Mouse (Mus musculus) limb, embryonic 14.5 days (tissue): ENCODE results near the gene Nfatc2. TPM values are rescaled to one million over a fixed set of nuclear protein-coding genes. Genes with fewer than 3 reads are reported as not detected.
A peak's percentile ranks its signal among the peaks of the same experiment; 100 is the strongest.

Experiments used
- ATAC-seq: fragments of 200-750 bp; cut with Nextera tagmentation; 2 replicates; pipeline ENCODE4 v1.8.0; 2017; ENCODE audit warnings: low read depth, moderate number of reproducible peaks, moderate TSS enrichment; ENCODE audit not compliant: low FRiP score
- DNase-seq: peaks from one replicate; pipeline ENCODE4 v3.0.0-alpha.2; 2015; ENCODE audit warnings: low spot score
- H3K27ac ChIP-seq: fragments of 300-500 bp; sonication (generic); replicated peaks from 2 replicates; pipeline ENCODE4 v1.5.1; 2014; ENCODE audit warnings: low read depth, mild to moderate bottlenecking, low read length, moderate library complexity, mixed read lengths
- H3K27me3 ChIP-seq: fragments of 300-500 bp; sonication (generic); 2 replicates; pipeline ENCODE4 v1.6.1; 2014; ENCODE audit warnings: low read length, mixed read lengths; ENCODE audit not compliant: control insufficient read depth, insufficient read depth
- H3K36me3 ChIP-seq: fragments of 300-500 bp; sonication (generic); 2 replicates; pipeline ENCODE4 v1.6.1; 2014; ENCODE audit warnings: mild to moderate bottlenecking, low read length, moderate library complexity, mixed read lengths; ENCODE audit not compliant: control insufficient read depth, insufficient read depth
- H3K4me1 ChIP-seq: fragments of 300-500 bp; sonication (generic); 2 replicates; pipeline ENCODE4 v1.6.1; 2014; ENCODE audit warnings: antibody characterized with exemption, low read length, mixed read lengths; ENCODE audit not compliant: control insufficient read depth, insufficient read depth
- H3K4me2 ChIP-seq: fragments of 300-500 bp; sonication (generic); replicated peaks from 2 replicates; pipeline ENCODE4 v1.6.1; 2014; ENCODE audit warnings: low read depth, mild to moderate bottlenecking, low read length, moderate library complexity; ENCODE audit not compliant: severe bottlenecking
- H3K4me3 ChIP-seq: fragments of 300-500 bp; sonication (generic); replicated peaks from 2 replicates; pipeline ENCODE4 v1.5.1; 2014; ENCODE audit warnings: low read length
- H3K9ac ChIP-seq: fragments of 300-500 bp; sonication (generic); 2 replicates; pipeline ENCODE4 v1.6.1; 2014; ENCODE audit warnings: mild to moderate bottlenecking, low read depth, low read length, moderate library complexity; ENCODE audit not compliant: severe bottlenecking
- H3K9me3 ChIP-seq: fragments of 300-500 bp; sonication (generic); 2 replicates; pipeline ENCODE4 v1.6.1; 2016; ENCODE audit warnings: low read length; ENCODE audit not compliant: control insufficient read depth
- POLR2A ChIP-seq: fragments of 200-500 bp; IDR thresholded peaks from 2 replicates; pipeline ENCODE4 v1.8.0; 2012; ENCODE audit warnings: inconsistent platforms, mild to moderate bottlenecking, moderate library complexity, borderline replicate concordance; ENCODE audit not compliant: insufficient read depth, insufficient read length; ENCODE audit errors: extremely low read depth
- WGBS: fragments of 180-500 bp; shearing (Covaris S2); extraction: QIAGEN DNeasy Blood & Tissue Kit; methylation state at CpG from one replicate; pipeline ENCODE4 v1.1.7; 2014; 5-methylcytosine and 5-hydroxymethylcytosine counted together
- polyA plus RNA-seq, 2 experiments: library from polyadenylated mRNA; depleted of rRNA in 1 of 2; stranded (reverse) in 1 of 2; unstranded in 1 of 2; fragments of >200 nt; fragmentation: Nextera tagmentation in 1 of 2; extraction: Ambion mirVana in 1 of 2; gene quantifications; 2 replicates each; pipeline versions ENCODE4 v1.2.1 to v1.2.3; 2012 to 2014

The Nfatc2 gene
- polyA plus RNA-seq, 2 experiments = 9.0 to 9.4 TPM

DNA sequence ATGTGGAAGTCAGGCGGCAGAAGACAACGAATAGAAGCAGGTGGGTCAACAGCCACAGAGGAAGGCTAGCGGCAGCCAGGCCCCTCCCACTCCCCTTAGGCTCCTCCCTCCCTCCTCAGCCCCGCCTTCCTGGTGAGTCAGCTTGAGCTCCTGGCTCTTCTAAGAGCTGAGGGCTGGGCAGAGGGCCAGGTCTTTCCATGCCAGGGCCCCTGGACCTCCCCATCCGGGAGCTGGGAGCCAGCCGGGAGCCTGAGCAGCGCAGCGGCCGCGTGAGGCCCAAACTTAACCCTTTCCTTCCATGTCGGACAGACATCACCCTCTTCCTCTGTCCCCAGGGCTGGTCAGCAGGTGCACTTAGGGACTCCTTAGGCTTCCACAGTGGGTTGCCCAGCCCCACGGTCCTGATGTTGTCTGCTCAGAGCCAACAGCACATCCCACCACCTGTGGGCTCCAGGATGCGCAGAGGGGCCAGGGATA is 76.5 kb downstream of the Nfatc2 start:
- DNase-seq = peak; percentile 97
- ATAC-seq = peak; percentile 89
- Histone ChIP-seq H3K4me2 (peak overlapping the region; percentile 52), H3K4me3 (no peak overlapping the region), H3K27me3 (no peaks in the 10 kb centered on the region), H3K9me3 (no peaks in the 10 kb centered on the region), H3K27ac (peak overlapping the region; percentile 68), H3K9ac (peak overlapping the region; percentile 34), H3K36me3 (no peaks in the 10 kb centered on the region; the same call in 1 of the 2 replicates), H3K4me1 (peaks cover 29% of the 10 kb centered on the region)
- TF ChIP-seq POLR2A = no peak
- 4% methylated on average over 13 of the region's 13 CpGs for WGBS

DNA sequence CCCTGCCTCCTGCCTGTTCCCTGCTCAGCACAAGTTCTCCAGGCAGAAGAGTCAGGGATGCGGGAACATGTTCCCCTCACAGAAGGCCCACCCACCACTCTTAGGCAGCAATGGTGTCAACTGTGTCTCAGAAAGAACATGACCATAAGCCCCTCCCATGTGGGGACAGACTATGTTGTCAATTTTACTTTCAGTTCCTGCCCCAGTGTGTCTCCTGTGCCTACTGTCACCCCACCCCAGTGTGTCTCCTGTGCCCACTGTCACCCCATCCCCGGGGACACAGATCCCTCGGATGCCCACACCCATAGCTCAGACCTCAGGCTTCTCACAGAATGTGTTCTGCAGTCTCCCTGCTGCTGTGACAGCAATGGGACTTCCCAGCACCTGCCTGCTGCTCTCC is 79.2 kb downstream of the Nfatc2 start:
- Histone ChIP-seq H3K36me3 (no peaks in the 10 kb centered on the region; the same call in 1 of the 2 replicates), H3K4me3 (no peak overlapping the region), H3K4me1 (peaks cover 21% of the 10 kb centered on the region), H3K27ac (no peak overlapping the region), H3K9me3 (no peaks in the 10 kb centered on the region), H3K4me2 (no peak overlapping the region), H3K27me3 (no peaks in the 10 kb centered on the region), H3K9ac (no peak overlapping the region)
- TF ChIP-seq POLR2A = no peak
- 84% methylated on average over 3 of the region's 3 CpGs for WGBS
- DNase-seq = no peak
- no peak for ATAC-seq

DNA sequence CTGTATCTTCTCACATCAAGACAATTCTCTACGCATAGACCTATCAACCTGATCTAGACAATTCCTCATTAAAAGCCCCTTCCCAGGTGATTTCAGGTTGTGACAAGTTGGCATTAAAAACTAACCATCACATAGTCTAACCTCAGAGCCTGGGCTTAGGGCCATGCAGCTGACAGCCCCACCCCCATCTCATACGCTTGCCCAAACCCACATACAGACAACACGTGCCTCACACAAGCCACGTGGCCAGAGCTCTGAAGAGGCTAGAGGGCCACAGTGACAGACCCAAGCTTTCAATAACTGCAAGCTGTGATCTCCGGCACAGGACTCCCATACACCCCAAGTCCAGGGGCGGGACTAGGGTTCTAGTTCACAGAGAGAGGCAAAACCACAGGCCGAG is 80.7 kb downstream of the Nfatc2 start:
- ATAC-seq = no peak
- no peak for TF ChIP-seq POLR2A
- no peak overlapping the region for H3K4me2 ChIP-seq
- DNase-seq = no peak
- H3K4me3 ChIP-seq = no peak overlapping the region
- H3K4me1 ChIP-seq = peaks cover 11% of the 10 kb centered on the region
- H3K9me3 ChIP-seq = no peaks in the 10 kb centered on the region
- H3K9ac ChIP-seq = no peak overlapping the region
- H3K36me3 ChIP-seq = no peaks in the 10 kb centered on the region; the same call in 1 of the 2 replicates
- H3K27ac ChIP-seq = no peak overlapping the region
- H3K27me3 ChIP-seq = no peaks in the 10 kb centered on the region
- 88% methylated on average over 7 of the region's 7 CpGs for WGBS

DNA sequence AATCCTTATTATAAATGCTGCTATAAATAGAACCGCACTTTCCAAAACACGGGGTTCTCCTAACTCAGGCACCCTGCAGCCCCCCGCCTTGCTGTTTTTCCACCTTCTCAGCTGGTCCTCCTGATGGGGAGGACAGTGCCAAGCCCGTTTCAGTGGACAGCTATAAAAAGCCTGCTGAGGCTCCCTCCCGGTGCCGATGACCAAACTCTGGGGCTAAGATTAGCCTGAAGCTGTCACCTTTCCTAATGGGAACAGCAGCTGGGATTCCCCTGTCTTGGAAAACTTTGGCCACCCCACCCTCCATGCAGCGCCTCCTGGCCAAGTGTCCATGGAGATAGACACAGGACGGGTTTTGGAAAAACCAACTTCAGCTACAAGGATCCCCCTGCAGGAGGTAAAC is 81.9 kb downstream of the Nfatc2 start:
- DNase-seq = no peak
- WGBS = 64% methylated on average over 8 of the region's 8 CpGs
- no peak for ATAC-seq

DNA sequence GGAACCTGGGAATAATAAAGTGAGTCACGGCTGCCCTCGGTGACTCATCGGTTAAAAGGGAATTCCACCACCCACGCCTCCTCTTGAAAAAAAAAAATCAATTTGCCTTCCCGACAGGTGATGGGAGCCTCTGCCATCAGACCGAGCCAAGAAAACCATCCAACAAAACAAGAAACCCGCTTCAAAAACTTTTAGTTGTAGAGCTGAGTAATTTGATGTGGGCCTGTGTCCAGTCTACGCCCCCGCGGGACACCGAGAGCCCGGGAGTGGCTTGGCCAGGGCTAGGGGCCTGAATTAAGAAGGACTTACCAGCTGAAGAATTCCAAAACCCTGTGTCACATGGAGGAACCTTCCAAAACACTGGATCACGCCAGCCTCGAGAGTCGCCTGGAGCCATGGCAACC is 83.2 kb downstream of the Nfatc2 start:
- Histone ChIP-seq H3K9ac (no peak overlapping the region), H3K4me2 (no peak overlapping the region), H3K36me3 (peaks cover 3% of the 10 kb centered on the region; the same call in 1 of the 2 replicates), H3K4me1 (no peaks in the 10 kb centered on the region), H3K27me3 (no peaks in the 10 kb centered on the region), H3K9me3 (no peaks in the 10 kb centered on the region), H3K4me3 (no peak overlapping the region), H3K27ac (no peak overlapping the region)
- 73% methylated on average over 15 of the region's 15 CpGs for WGBS
- DNase-seq (no peak), ATAC-seq (no peak)
- no peak for TF ChIP-seq POLR2A

More for the DNA sequence above, 81.9 kb downstream of the Nfatc2 start:
- H3K9me3 ChIP-seq = no peaks in the 10 kb centered on the region
- 0 out of 2 replicates have a peak, but pooled peaks cover 2% of the 10 kb centered on the region for H3K4me1 ChIP-seq
- H3K4me3 ChIP-seq = no peak overlapping the region
- TF ChIP-seq POLR2A = no peak
- no peaks in the 10 kb centered on the region for H3K27me3 ChIP-seq
- no peak overlapping the region for H3K4me2 ChIP-seq
- no peak overlapping the region for H3K27ac ChIP-seq
- H3K9ac ChIP-seq = no peak overlapping the region
- peaks cover 3% of the 10 kb centered on the region; the same call in 1 of the 2 replicates for H3K36me3 ChIP-seq
